Mouse (Mus musculus) forebrain, embryonic 11.5 days (tissue): Measurements from ENCODE around the gene Abt1. TPM values are rescaled to one million over a fixed set of nuclear protein-coding genes. Genes with fewer than 3 reads are reported as not detected.

ENCODE experiments used
- ATAC-seq: fragments of 200-750 bp; cut with Nextera tagmentation; replicated peaks from 2 replicates; pipeline ENCODE4 v1.8.0; 2017; ENCODE audit warnings: moderate TSS enrichment; ENCODE audit not compliant: low FRiP score
- DNase-seq: peaks from one replicate; pipeline ENCODE4 v3.0.0-alpha.2; 2017; ENCODE audit warnings: low spot score
- H3K27ac ChIP-seq: fragments of 300-500 bp; sonication (generic); 2 replicates; pipeline ENCODE4 v1.5.1; 2014; ENCODE audit warnings: low read depth, low read length
- H3K27me3 ChIP-seq: fragments of 300-500 bp; sonication (generic); 2 replicates; pipeline ENCODE4 v1.6.1; 2014; ENCODE audit warnings: mild to moderate bottlenecking, low read length, mixed read lengths; ENCODE audit not compliant: control insufficient read depth, insufficient read depth
- H3K36me3 ChIP-seq: fragments of 300-500 bp; sonication (generic); 2 replicates; pipeline ENCODE4 v1.6.1; 2014; ENCODE audit warnings: mild to moderate bottlenecking, low read length, moderate library complexity, mixed read lengths; ENCODE audit not compliant: control insufficient read depth, insufficient read depth
- H3K4me1 ChIP-seq: fragments of 300-500 bp; sonication (generic); replicated peaks from 2 replicates; pipeline ENCODE4 v1.6.1; 2014; ENCODE audit warnings: low read length, mixed read lengths; ENCODE audit not compliant: control insufficient read depth, insufficient read depth
- H3K4me2 ChIP-seq: fragments of 300-500 bp; sonication (generic); 2 replicates; pipeline ENCODE4 v1.6.1; 2014; ENCODE audit warnings: low read depth, mild to moderate bottlenecking, low read length, moderate library complexity, mixed read lengths; ENCODE audit not compliant: severe bottlenecking
- H3K4me3 ChIP-seq: fragments of 300-500 bp; sonication (generic); 2 replicates; pipeline ENCODE4 v1.5.1; 2014; ENCODE audit warnings: low read depth, low read length
- H3K9ac ChIP-seq: fragments of 300-500 bp; sonication (generic); 2 replicates; pipeline ENCODE4 v1.6.1; 2014; ENCODE audit warnings: low read length
- H3K9me3 ChIP-seq: fragments of 300-500 bp; sonication (generic); 2 replicates; pipeline ENCODE4 v1.6.1; 2016; ENCODE audit warnings: low read length, mixed read lengths; ENCODE audit not compliant: control insufficient read depth
- WGBS: fragments of 180-500 bp; shearing (Covaris S2); extraction: QIAGEN DNeasy Blood & Tissue Kit; methylation state at CpG from one replicate; pipeline ENCODE4 v1.1.7; 2014; 5-methylcytosine and 5-hydroxymethylcytosine counted together
- polyA plus RNA-seq: library from polyadenylated mRNA; unstranded; fragments of >200 nt; fragmentation: Nextera tagmentation; extraction: Ambion mirVana; gene quantifications from 2 replicates; pipeline ENCODE4 v1.2.1, GENCODE M21; 2014

Abt1 gene
- polyA plus RNA-seq, 1 experiment from 2014 or later, result 13.0 TPM

- Histone ChIP-seq H3K4me1 (no peaks in the 10 kb centered on the region; the same call in 1 of the 2 replicates), H3K27ac (no peak overlapping the region), H3K9ac (peak overlapping the region; percentile 24), H3K4me2 (peak overlapping the region; percentile 51), H3K4me3 (peak overlapping the region; percentile 33), H3K27me3 (no peaks in the 10 kb centered on the region), H3K9me3 (no peaks in the 10 kb centered on the region), H3K36me3 (no peaks in the 10 kb centered on the region)
- ATAC-seq (no peak), DNase-seq (no peak)
- 1% methylated on average over 12 of the region's 12 CpGs for WGBS
These were observed 12.0 kb upstream of the Abt1 start for GRCm38 (mm10) chr13:23435676-23436075.

GRCm38 (mm10) chr13:23435241-23435640 lies 11.6 kb upstream of the Abt1 start:
- H3K9ac ChIP-seq, result peak overlapping the region; percentile 24; the same call in 1 of the 2 replicates
- 16% methylated on average over 4 of the region's 4 CpGs for WGBS
- peak overlapping the region; percentile 33 for H3K4me3 ChIP-seq
- no peak for DNase-seq
- H3K4me2 ChIP-seq, result peak overlapping the region; percentile 51
- no peaks in the 10 kb centered on the region; the same call in 1 of the 2 replicates for H3K4me1 ChIP-seq
- no peak overlapping the region for H3K27ac ChIP-seq
- no peaks in the 10 kb centered on the region for H3K27me3 ChIP-seq
- H3K36me3 ChIP-seq, result no peaks in the 10 kb centered on the region
- ATAC-seq, result no peak
- H3K9me3 ChIP-seq, result no peaks in the 10 kb centered on the region

DNA sequence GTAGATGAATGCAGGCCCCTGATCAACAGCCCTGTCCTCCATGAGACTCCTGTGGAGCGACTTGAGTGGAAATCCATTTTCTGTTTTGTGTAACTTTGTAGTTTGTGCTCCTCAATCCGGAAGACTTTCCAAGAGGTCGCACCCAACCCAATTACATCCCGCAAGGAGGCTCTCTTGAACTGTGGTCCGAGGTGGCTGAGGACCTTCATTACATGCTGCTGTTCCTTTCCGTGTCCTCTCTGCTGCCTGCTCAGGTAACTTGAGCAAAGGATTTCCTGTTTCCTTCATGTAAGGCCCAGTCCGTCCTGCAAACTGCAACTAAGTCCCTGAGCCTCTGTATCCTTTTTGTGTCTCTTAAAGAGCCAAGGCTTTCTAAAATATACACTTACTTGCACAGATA lies 10.8 kb upstream of the Abt1 start:
- 9% methylated on average over 7 of the region's 7 CpGs for WGBS
- no peaks in the 10 kb centered on the region for H3K9me3 ChIP-seq
- no peak overlapping the region; the same call in 1 of the 2 replicates for H3K9ac ChIP-seq
- H3K4me3 ChIP-seq, result no peak overlapping the region
- H3K4me1 ChIP-seq, result peaks cover 1% of the 10 kb centered on the region; the same call in 1 of the 2 replicates
- peak overlapping the region; percentile 12; the same call in 1 of the 2 replicates for H3K4me2 ChIP-seq
- ATAC-seq, result no peak
- H3K27me3 ChIP-seq, result no peaks in the 10 kb centered on the region
- DNase-seq, result no peak
- H3K27ac ChIP-seq, result no peak overlapping the region
- H3K36me3 ChIP-seq, result no peaks in the 10 kb centered on the region

- Histone ChIP-seq H3K4me2 (peak overlapping the region; percentile 21; the same call in 1 of the 2 replicates), H3K9ac (no peak overlapping the region), H3K9me3 (no peaks in the 10 kb centered on the region), H3K4me1 (peaks cover 1% of the 10 kb centered on the region; the same call in 1 of the 2 replicates), H3K27ac (no peak overlapping the region), H3K4me3 (0 out of 2 replicates have a peak overlapping the region, but pooled peaks have one; percentile 6), H3K36me3 (no peaks in the 10 kb centered on the region), H3K27me3 (no peaks in the 10 kb centered on the region)
- DNase-seq (no peak), ATAC-seq (no peak)
- 51% methylated on average over 5 of the region's 5 CpGs for WGBS
These were observed 10.1 kb upstream of the Abt1 start for GRCm38 (mm10) chr13:23433801-23434200.

DNA sequence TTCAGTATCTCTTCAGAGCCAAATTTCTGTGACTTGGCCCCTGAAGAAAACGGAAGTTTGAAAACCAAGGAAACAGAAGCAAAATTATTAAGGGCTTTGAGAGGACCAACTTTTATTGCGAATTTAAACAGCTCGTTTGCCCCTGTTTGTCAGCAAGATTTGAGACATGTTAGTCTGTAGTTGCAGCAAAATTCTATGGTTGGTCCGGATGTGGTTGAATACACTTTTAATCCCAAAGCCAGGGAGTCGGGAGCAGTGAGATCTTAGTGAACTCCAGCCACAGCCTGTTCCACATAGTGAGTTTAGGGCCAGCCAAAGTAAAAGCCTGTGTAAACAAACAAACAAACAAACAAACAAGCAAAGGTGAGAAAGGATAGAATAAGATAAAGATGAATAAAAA lies 9.5 kb upstream of the Abt1 start:
- Histone ChIP-seq H3K27ac (0 out of 2 replicates have a peak overlapping the region, but pooled peaks have one; percentile 46), H3K4me2 (peak overlapping the region; percentile 47), H3K4me3 (peak overlapping the region; percentile 52), H3K4me1 (peaks cover 1% of the 10 kb centered on the region; the same call in 1 of the 2 replicates), H3K9me3 (no peaks in the 10 kb centered on the region), H3K27me3 (no peaks in the 10 kb centered on the region), H3K9ac (peak overlapping the region; percentile 40), H3K36me3 (no peaks in the 10 kb centered on the region)
- ATAC-seq, result no peak
- no peak for DNase-seq
- WGBS, result 13% methylated on average over 5 of the region's 5 CpGs

DNA sequence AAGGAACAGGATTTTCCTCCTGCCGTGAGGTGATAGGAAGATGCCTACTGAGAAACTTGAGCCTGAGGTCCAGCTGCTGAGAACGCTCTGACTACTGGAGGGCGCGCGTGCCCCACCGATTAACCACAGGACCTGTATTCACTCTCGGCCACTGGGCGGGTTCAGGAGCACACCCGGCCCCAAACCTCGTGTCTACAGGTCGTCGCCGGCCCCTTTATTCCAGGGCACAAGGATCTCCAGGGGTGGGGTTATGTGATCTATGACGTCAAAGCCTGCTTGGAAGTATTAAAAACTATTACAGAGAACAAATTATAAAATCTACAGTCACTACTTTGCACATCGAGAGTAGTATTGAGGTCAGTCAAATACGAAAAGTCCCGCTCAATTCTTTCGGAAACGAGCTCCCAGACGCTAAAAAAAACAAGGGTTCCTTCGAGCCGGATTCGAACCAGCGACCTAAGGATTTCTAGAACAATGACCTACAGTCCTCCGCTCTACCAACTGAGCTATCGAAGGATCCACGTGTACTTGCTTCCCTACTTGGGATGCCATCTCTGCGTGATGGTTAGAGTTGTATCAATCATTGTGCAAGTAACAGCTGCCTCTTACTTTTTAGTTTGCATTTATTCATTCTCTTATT lies 9.0 kb upstream of the Abt1 start:
- H3K9me3 ChIP-seq, result no peaks in the 10 kb centered on the region
- under 1% methylated on average over 28 of the region's 28 CpGs for WGBS

GRCm38 (mm10) chr13:23431351-23431771 lies 7.7 kb upstream of the Abt1 start:
- peaks cover 1% of the 10 kb centered on the region; the same call in 1 of the 2 replicates for H3K4me1 ChIP-seq
- 0% methylated on average over 15 of the region's 15 CpGs for WGBS
- no peaks in the 10 kb centered on the region for H3K36me3 ChIP-seq
- H3K9me3 ChIP-seq, result no peaks in the 10 kb centered on the region
- peak overlapping the region; percentile 55 for H3K9ac ChIP-seq
- no peaks in the 10 kb centered on the region for H3K27me3 ChIP-seq
- peak overlapping the region; percentile 88 for H3K27ac ChIP-seq
- H3K4me2 ChIP-seq, result peak overlapping the region; percentile 54
- peak overlapping the region; percentile 52 for H3K4me3 ChIP-seq
- ATAC-seq (peak; percentile 78), DNase-seq (peak; percentile 87)

More for the DNA sequence above, 9.0 kb upstream of the Abt1 start:
- ATAC-seq, result peak; percentile 90
- Histone ChIP-seq H3K9ac (peak overlapping the region; percentile 48), H3K4me3 (peak overlapping the region; percentile 52), H3K27me3 (no peaks in the 10 kb centered on the region), H3K36me3 (no peaks in the 10 kb centered on the region), H3K27ac (0 out of 2 replicates have a peak overlapping the region, but pooled peaks have one; percentile 46), H3K4me2 (peak overlapping the region; percentile 54), H3K4me1 (peaks cover 1% of the 10 kb centered on the region; the same call in 1 of the 2 replicates)
- DNase-seq, result peak; percentile 98

DNA sequence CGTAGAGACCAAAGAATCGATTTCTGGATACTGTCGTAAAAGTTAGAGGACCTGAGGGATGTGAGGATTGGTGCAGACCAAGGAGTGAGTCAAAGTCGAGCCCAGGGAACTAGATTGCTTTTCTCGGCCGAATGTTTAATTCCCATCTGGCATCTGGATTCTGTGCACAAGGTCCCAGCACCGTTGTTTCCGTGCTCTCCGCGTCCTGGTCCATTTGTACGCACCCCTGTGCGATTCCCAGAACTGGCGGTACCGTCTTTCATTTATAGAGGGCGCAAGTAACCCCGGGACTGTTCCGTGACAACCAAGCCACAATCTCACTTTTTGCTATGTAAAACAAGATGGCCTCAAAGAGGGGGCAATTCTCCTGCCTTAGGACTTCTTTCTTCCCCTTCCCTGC lies 7.1 kb upstream of the Abt1 start:
- Histone ChIP-seq H3K36me3 (no peaks in the 10 kb centered on the region), H3K9me3 (no peaks in the 10 kb centered on the region), H3K4me1 (peaks cover 1% of the 10 kb centered on the region; the same call in 1 of the 2 replicates), H3K27ac (peak overlapping the region; percentile 90), H3K4me3 (peak overlapping the region; percentile 52), H3K4me2 (peak overlapping the region; percentile 54), H3K27me3 (no peaks in the 10 kb centered on the region), H3K9ac (peak overlapping the region; percentile 71)
- ATAC-seq (peak; percentile 53), DNase-seq (peak; percentile 81)
- WGBS, result 0% methylated on average over 17 of the region's 17 CpGs
